Mouse (Mus musculus): ENCODE results near the gene Fto.

DNA sequence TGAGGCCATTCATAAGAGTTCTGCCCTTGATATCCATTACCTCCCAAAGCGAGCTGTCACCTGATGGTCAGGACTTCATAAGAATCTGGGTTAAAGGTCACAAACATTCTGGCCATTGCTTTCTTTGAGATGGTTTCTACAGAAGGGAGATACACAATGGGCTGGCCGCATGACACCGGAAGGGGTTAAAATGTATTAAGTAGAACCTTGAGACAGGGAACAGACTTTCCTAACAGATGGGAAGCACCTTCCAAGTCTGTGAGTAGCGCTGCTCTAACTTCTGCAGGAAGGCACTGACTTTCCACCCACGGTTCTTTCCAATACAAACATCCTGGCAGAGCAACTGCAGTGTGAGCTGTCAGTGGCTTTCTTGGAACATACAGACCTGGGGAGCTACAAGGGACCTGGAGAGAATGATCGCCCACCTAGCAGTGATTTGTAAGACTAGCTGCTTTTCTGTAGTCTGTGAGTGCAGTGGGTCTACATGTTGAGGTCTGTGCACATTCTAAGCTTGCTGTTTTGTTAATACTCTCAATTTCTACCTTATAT is 161.5 kb downstream of the Fto start:
- TF ChIP-seq CTCF (IDR thresholded peaks at IDR 0.05; ENCODE audit: borderline replicate concordance, insufficient read depth, low read depth, low read length) (no peak), POLR2A (IDR thresholded peaks at IDR 0.05; ENCODE audit: borderline replicate concordance, insufficient read depth, low read length) (no peak)
